Mouse (Mus musculus): ENCODE results near the gene Irf2. TPM values are rescaled to one million over a fixed set of nuclear protein-coding genes. Genes with fewer than 3 reads are reported as not detected.

Gene Irf2
- polyA plus RNA-seq, 1 experiment from 2014 or later = 30.6 TPM

GRCm38 (mm10) chr8:46875615-46876293 is 136.2 kb downstream of the Irf2 start:
- H3K27ac ChIP-seq = no peak overlapping the region
- H3K4me1 ChIP-seq (replicated peaks; ENCODE audit: insufficient read depth, low read length) = peaks cover 4% of the 10 kb centered on the region; the same call in 1 of the 2 replicates
- whole genome bisulfite sequencing = 26% methylated on average over 2 of the region's 2 CpGs
- H3K9me3 ChIP-seq (replicated peaks; ENCODE audit: low read length) = no peaks in the 10 kb centered on the region
- DNase-seq (ENCODE audit: low spot score) = peak; percentile 77
- no peak for TF ChIP-seq CTCF (IDR thresholded peaks at IDR 0.05; ENCODE audit: low read depth)
- no peaks in the 10 kb centered on the region for H3K36me3 ChIP-seq (ENCODE audit: insufficient read depth, low read length)
- no peaks in the 10 kb centered on the region for H3K27me3 ChIP-seq (ENCODE audit: insufficient read depth, low read length)
- H3K4me3 ChIP-seq (replicated peaks; ENCODE audit: low read depth, low read length) = no peak overlapping the region
- no peak overlapping the region for H3K4me2 ChIP-seq (ENCODE audit: low read length)
- ATAC-seq (replicated peaks; ENCODE audit: low FRiP score, low read depth) = no peak; the same call in 1 of the 2 replicates
- no peak overlapping the region for H3K9ac ChIP-seq (ENCODE audit: low read depth, low read length)

GRCm38 (mm10) chr8:46881348-46881747 is 141.8 kb downstream of the Irf2 start:
- peaks cover 4% of the 10 kb centered on the region; the same call in 1 of the 2 replicates for H3K4me1 ChIP-seq (replicated peaks; ENCODE audit: insufficient read depth, low read length)
- TF ChIP-seq CTCF (IDR thresholded peaks at IDR 0.05; ENCODE audit: low read depth) = no peak
- no peak overlapping the region for H3K4me3 ChIP-seq (replicated peaks; ENCODE audit: low read depth, low read length)
- no peak for ATAC-seq (replicated peaks; ENCODE audit: low FRiP score, low read depth)
- no peak overlapping the region for H3K9ac ChIP-seq (ENCODE audit: low read depth, low read length)
- DNase-seq (ENCODE audit: low spot score) = no peak
- no peaks in the 10 kb centered on the region for H3K36me3 ChIP-seq (ENCODE audit: insufficient read depth, low read length)
- no peaks in the 10 kb centered on the region for H3K27me3 ChIP-seq (ENCODE audit: insufficient read depth, low read length)
- H3K27ac ChIP-seq = no peak overlapping the region
- WGBS = 89% methylated on average over 6 of the region's 6 CpGs
- H3K4me2 ChIP-seq (ENCODE audit: low read length) = no peak overlapping the region
- H3K9me3 ChIP-seq (replicated peaks; ENCODE audit: low read length) = no peaks in the 10 kb centered on the region

GRCm38 (mm10) chr8:46881755-46882419 is 142.4 kb downstream of the Irf2 start:
- Histone ChIP-seq H3K27me3 (ENCODE audit: insufficient read depth, low read length) (no peaks in the 10 kb centered on the region), H3K4me2 (ENCODE audit: low read length) (no peak overlapping the region), H3K4me1 (replicated peaks; ENCODE audit: insufficient read depth, low read length) (peaks cover 4% of the 10 kb centered on the region; the same call in 1 of the 2 replicates), H3K27ac (no peak overlapping the region), H3K9me3 (replicated peaks; ENCODE audit: low read length) (no peaks in the 10 kb centered on the region; the same call in 1 of the 2 replicates), H3K9ac (ENCODE audit: low read depth, low read length) (no peak overlapping the region), H3K36me3 (ENCODE audit: insufficient read depth, low read length) (no peaks in the 10 kb centered on the region), H3K4me3 (replicated peaks; ENCODE audit: low read depth, low read length) (no peak overlapping the region)
- no peak for TF ChIP-seq CTCF (IDR thresholded peaks at IDR 0.05; ENCODE audit: low read depth)
- 80% methylated on average over 8 of the region's 8 CpGs for WGBS
- ATAC-seq (replicated peaks; ENCODE audit: low FRiP score, low read depth) (no peak), DNase-seq (ENCODE audit: low spot score) (no peak)

GRCm38 (mm10) chr8:46882743-46883142 is 143.2 kb downstream of the Irf2 start:
- DNase-seq (ENCODE audit: low spot score) = no peak
- TF ChIP-seq CTCF (IDR thresholded peaks at IDR 0.05; ENCODE audit: low read depth) = no peak
- H3K36me3 ChIP-seq (ENCODE audit: insufficient read depth, low read length) = no peaks in the 10 kb centered on the region
- no peaks in the 10 kb centered on the region; the same call in 1 of the 2 replicates for H3K9me3 ChIP-seq (replicated peaks; ENCODE audit: low read length)
- peaks cover 4% of the 10 kb centered on the region; the same call in 1 of the 2 replicates for H3K4me1 ChIP-seq (replicated peaks; ENCODE audit: insufficient read depth, low read length)
- H3K4me3 ChIP-seq (replicated peaks; ENCODE audit: low read depth, low read length) = no peak overlapping the region
- no peaks in the 10 kb centered on the region for H3K27me3 ChIP-seq (ENCODE audit: insufficient read depth, low read length)
- no peak overlapping the region for H3K4me2 ChIP-seq (ENCODE audit: low read length)
- no peak for ATAC-seq (replicated peaks; ENCODE audit: low FRiP score, low read depth)
- no peak overlapping the region for H3K27ac ChIP-seq
- WGBS = 52% methylated on average over 5 of the region's 5 CpGs
- no peak overlapping the region for H3K9ac ChIP-seq (ENCODE audit: low read depth, low read length)

GRCm38 (mm10) chr8:46883232-46884000 is 143.9 kb downstream of the Irf2 start:
- Histone ChIP-seq H3K27ac (no peak overlapping the region), H3K4me1 (replicated peaks; ENCODE audit: insufficient read depth, low read length) (peaks cover 4% of the 10 kb centered on the region; the same call in 1 of the 2 replicates), H3K9me3 (replicated peaks; ENCODE audit: low read length) (no peaks in the 10 kb centered on the region; the same call in 1 of the 2 replicates), H3K27me3 (ENCODE audit: insufficient read depth, low read length) (no peaks in the 10 kb centered on the region), H3K36me3 (ENCODE audit: insufficient read depth, low read length) (no peaks in the 10 kb centered on the region), H3K4me2 (ENCODE audit: low read length) (no peak overlapping the region), H3K4me3 (replicated peaks; ENCODE audit: low read depth, low read length) (no peak overlapping the region), H3K9ac (ENCODE audit: low read depth, low read length) (no peak overlapping the region)
- no peak for DNase-seq (ENCODE audit: low spot score)
- ATAC-seq (replicated peaks; ENCODE audit: low FRiP score, low read depth) = no peak
- TF ChIP-seq CTCF (IDR thresholded peaks at IDR 0.05; ENCODE audit: low read depth) = no peak
- 87% methylated on average over 9 of the region's 9 CpGs for WGBS

GRCm38 (mm10) chr8:46885786-46886185 is 146.3 kb downstream of the Irf2 start:
- H3K9ac ChIP-seq (ENCODE audit: low read depth, low read length) = no peak overlapping the region
- no peaks in the 10 kb centered on the region for H3K36me3 ChIP-seq (ENCODE audit: insufficient read depth, low read length)
- H3K27ac ChIP-seq = no peak overlapping the region
- no peak overlapping the region for H3K4me2 ChIP-seq (ENCODE audit: low read length)
- H3K4me1 ChIP-seq (replicated peaks; ENCODE audit: insufficient read depth, low read length) = no peaks in the 10 kb centered on the region
- no peak for DNase-seq (ENCODE audit: low spot score)
- no peak for TF ChIP-seq CTCF (IDR thresholded peaks at IDR 0.05; ENCODE audit: low read depth)
- WGBS = 83% methylated on average over 2 of the region's 2 CpGs
- H3K4me3 ChIP-seq (replicated peaks; ENCODE audit: low read depth, low read length) = no peak overlapping the region
- H3K27me3 ChIP-seq (ENCODE audit: insufficient read depth, low read length) = no peaks in the 10 kb centered on the region
- H3K9me3 ChIP-seq (replicated peaks; ENCODE audit: low read length) = no peaks in the 10 kb centered on the region; the same call in 1 of the 2 replicates
- no peak for ATAC-seq (replicated peaks; ENCODE audit: low FRiP score, low read depth)
